Mouse (Mus musculus): ENCODE results near the gene Zfp518b.

Zfp518b gene

DNA sequence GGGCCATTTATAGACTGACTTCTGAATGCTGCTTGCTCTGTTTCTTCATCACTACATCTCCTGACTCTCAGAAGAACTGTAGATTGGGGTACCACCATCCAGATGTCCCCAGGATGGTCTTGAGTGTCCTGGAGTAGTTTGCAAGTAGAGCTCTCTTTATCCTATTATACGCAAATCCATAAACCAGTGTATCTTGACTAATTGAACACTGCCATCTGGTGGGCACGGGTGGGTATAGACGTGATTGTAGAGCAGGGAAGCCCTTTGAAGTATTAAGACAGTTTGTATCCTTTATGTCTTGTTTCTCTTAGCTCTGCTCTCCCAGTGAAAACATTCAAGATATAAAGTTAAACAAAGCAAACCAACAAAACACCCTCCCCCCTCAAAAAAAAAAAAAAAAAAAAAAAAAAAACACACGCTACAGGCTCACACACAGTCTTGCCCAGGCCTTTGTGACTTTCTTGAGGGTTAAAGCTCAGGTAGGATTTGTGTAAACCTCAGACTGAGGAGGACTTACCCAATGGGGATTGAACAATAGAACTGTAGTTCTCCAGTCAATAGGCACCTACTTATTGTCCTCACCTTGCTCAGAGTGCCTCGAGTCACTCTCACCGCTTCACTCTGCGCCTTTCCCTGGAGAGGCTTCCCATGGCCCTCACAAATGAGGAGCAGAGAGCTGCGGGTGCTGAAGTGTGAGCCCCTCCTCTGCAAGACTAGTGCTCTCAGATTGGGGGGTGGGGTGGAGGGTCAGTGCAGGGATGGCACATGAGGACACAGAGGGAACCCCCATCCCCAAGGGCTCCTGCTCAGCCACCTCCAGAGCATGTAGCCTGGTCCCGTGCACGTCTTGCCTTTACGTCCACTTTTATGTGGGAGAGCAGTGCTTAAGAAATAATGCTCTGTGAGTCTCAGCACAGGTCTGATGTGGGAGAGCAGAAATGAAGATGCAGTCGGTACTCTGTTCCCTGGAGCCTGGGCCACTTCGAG lies 51.9 kb downstream of the Zfp518b start:
- peak; percentile 34 to 36 for DNase-seq (ENCODE audit: low spot score in 2 of 2)

DNA sequence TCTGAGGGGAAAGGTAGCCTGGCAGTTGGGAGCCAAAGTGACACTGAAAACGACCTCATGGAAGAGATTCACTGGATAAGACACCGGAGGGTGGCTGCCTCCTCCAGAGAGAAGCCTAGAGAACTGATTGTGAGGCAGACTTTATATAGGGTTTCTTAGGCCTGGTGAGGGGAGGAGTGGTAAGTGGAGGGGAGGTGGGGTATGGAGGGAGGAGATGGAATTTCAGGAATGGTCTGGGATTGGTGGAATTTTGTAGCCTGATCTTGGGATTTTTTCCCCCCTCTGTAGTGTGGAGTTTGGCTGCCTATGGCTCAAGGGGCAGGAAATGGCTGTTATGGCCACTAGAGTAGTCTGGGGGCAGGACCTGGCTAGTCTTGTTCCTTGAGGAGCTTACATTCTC lies 56.6 kb downstream of the Zfp518b start:
- DNase-seq (ENCODE audit: low spot score in 2 of 2), result no peak

DNA sequence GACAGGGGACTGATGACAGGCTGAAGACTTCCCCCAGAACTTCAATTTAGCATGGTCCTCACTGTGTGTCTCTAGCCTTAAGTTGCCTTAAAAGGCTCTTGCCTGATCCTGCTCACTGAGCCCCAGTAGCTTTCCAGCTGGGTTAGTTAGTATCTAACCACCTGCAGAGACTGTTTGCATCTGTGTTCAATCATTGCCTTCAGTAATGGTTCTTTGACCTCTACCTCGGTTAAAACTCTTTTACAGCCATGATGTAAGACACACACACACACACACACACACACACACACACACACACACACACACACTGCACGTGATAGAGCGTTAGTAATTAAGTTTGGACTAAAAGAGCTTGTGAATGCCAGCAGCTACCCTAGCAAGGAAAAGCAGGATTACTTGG lies 57.7 kb downstream of the Zfp518b start:
- no peak for DNase-seq (ENCODE audit: low spot score in 2 of 2)

DNA sequence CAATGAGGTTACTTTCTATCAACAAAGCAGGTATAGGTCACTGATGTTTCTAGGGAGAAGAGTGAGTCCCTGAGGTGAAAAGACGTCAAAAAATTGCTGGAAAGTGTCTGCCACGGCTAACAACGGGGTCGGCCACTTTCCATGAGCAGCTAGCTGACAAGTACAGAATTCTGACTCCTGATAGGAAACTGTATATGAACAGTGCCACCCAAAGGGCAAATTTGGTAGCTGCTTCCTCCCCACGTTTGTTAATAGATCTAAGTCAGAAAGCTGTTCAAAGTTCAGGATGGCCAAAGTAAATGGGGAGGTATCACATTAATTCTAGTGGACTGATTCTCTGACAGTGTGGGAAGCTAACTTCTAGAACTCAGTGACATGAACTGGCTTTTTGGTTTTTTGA lies 63.8 kb downstream of the Zfp518b start:
- peak in 1 of 2 experiments; percentile 2 for DNase-seq (ENCODE audit: low spot score in 2 of 2)

DNA sequence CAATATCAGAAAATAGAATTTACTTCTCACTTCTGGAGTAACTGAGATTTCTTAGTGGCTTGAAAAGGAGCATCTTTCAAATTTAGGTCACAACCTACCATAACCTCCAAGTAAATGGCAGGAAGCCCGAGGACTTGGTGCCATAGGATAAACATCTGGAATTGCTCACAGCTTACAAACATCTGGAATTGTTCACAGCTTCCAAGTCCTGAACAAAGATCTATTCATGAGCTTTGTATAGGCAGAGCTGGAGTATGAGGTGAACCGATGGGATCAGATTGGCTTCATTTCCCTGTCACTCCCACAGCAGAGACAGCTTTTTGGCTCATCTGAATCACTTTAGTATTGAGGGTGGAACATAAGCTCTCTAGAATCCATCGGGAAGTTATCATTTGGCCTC lies 65.7 kb downstream of the Zfp518b start:
- DNase-seq (ENCODE audit: low spot score in 2 of 2), result no peak

Measured in spleen, postnatal 36 days (tissue).